Mouse (Mus musculus) liver, postnatal 0 days (tissue): ENCODE results near the gene Blvra. TPM values are rescaled to one million over a fixed set of nuclear protein-coding genes. Genes with fewer than 3 reads are reported as not detected.

Source experiments
- ATAC-seq: fragments of 200-750 bp; cut with Nextera tagmentation; 2 replicates; pipeline ENCODE4 v1.8.0; 2017; ENCODE audit warnings: mild to moderate bottlenecking, moderate library complexity
- DNase-seq: peaks from one replicate; pipeline ENCODE4 v3.0.0-alpha.2; 2016
- H3K27ac ChIP-seq: fragments of 300-500 bp; sonication (generic); 2 replicates; pipeline ENCODE4 v1.5.1; 2014; ENCODE audit warnings: antibody characterized with exemption, moderate library complexity, mild to moderate bottlenecking, low read depth
- H3K27me3 ChIP-seq: fragments of 300-500 bp; sonication (generic); 2 replicates; pipeline ENCODE4 v1.6.1; 2014; ENCODE audit warnings: low read length, control low read depth, mixed read lengths; ENCODE audit not compliant: insufficient read depth
- H3K36me3 ChIP-seq: fragments of 300-500 bp; sonication (generic); replicated peaks from 2 replicates; pipeline ENCODE4 v1.6.1; 2014; ENCODE audit warnings: mild to moderate bottlenecking, control low read depth, low read length, moderate library complexity, mixed read lengths; ENCODE audit not compliant: insufficient read depth
- H3K4me1 ChIP-seq: fragments of 300-500 bp; sonication (generic); 2 replicates; pipeline ENCODE4 v1.6.1; 2014; ENCODE audit warnings: antibody characterized with exemption, mild to moderate bottlenecking, control low read depth; ENCODE audit not compliant: insufficient read depth
- H3K4me2 ChIP-seq: fragments of 300-500 bp; sonication (generic); 2 replicates; pipeline ENCODE4 v1.6.1; 2014; ENCODE audit warnings: low read depth, mild to moderate bottlenecking, low read length, moderate library complexity, mixed read lengths
- H3K4me3 ChIP-seq: fragments of 300-500 bp; sonication (generic); 2 replicates; pipeline ENCODE4 v1.5.1; 2014; ENCODE audit warnings: low read depth, low read length
- H3K9ac ChIP-seq: fragments of 300-500 bp; sonication (generic); replicated peaks from 2 replicates; pipeline ENCODE4 v1.6.1; 2014; ENCODE audit warnings: mild to moderate bottlenecking, moderate library complexity
- H3K9me3 ChIP-seq: fragments of 300-500 bp; sonication (generic); 2 replicates; pipeline ENCODE4 v1.6.1; 2016; ENCODE audit warnings: mild to moderate bottlenecking, control low read depth, low read length, mixed read lengths
- CTCF ChIP-seq: sonication (generic); IDR thresholded peaks from 2 replicates; pipeline ENCODE4 v1.5.1; 2016; ENCODE audit warnings: antibody characterized with exemption, low read depth
- EP300 ChIP-seq: IDR thresholded peaks from 2 replicates; pipeline ENCODE4 v1.6.1; 2016; ENCODE audit warnings: antibody characterized with exemption, low read depth, mild to moderate bottlenecking
- WGBS: fragments of 180-500 bp; shearing (Covaris S2); extraction: QIAGEN DNeasy Blood & Tissue Kit; methylation state at CpG from one replicate; pipeline ENCODE4 v1.1.7; 2014; ENCODE audit not compliant: insufficient replicate concordance; 5-methylcytosine and 5-hydroxymethylcytosine counted together
- polyA plus RNA-seq: library from polyadenylated mRNA; unstranded; fragments of >200 nt; fragmentation: Nextera tagmentation; extraction: Ambion mirVana; gene quantifications from 2 replicates; pipeline ENCODE4 v1.2.1, GENCODE M21; 2015

Gene Blvra
- 41.8 and 41.9 TPM in 2 replicates for polyA plus RNA-seq

DNA sequence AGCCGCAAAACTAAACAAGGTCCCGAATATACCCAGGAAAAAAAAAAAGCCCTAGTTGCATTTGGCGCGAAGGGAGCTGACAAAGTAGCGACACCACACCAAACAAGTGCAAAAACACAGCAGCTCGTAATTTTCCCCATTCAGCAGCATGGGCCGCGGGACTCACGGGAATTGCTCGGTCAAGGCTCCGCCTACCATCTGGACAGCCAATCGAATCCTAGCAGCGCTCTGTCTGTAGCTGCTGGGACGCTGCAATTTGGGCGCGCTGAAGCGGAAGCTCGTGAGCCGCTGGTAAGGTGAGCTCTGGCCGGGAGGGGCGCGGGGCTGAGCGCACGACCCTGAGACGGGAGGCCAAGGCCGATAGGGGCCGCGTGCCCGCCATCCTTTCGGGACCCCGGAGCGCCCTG, at the start of gene Blvra:
TSS of gene Blvra (plus strand) at position 231 of the 407 bp plus-strand sequence.
- WGBS = under 1% methylated on average over 29 of the region's 32 CpGs
- Histone ChIP-seq H3K4me1 (peaks cover 8% of the 10 kb centered on the region; the same call in 1 of the 2 replicates), H3K27me3 (no peaks in the 10 kb centered on the region), H3K4me2 (peak within 1 kb of the TSS; percentile 79), H3K9me3 (no peaks in the 10 kb centered on the region), H3K4me3 (peak within 1 kb of the TSS; percentile 74), H3K9ac (peak within 1 kb of the TSS; percentile 79), H3K27ac (peak within 1 kb of the TSS; percentile 52), H3K36me3 (peaks cover 6% of the 10 kb centered on the region; the same call in 1 of the 2 replicates)
- no peak for TF ChIP-seq EP300
- 0 out of 2 replicates have a peak, but pooled peaks have one; percentile 8 for TF ChIP-seq CTCF
- DNase-seq (peak; percentile 90), ATAC-seq (peak; percentile 100)

DNA sequence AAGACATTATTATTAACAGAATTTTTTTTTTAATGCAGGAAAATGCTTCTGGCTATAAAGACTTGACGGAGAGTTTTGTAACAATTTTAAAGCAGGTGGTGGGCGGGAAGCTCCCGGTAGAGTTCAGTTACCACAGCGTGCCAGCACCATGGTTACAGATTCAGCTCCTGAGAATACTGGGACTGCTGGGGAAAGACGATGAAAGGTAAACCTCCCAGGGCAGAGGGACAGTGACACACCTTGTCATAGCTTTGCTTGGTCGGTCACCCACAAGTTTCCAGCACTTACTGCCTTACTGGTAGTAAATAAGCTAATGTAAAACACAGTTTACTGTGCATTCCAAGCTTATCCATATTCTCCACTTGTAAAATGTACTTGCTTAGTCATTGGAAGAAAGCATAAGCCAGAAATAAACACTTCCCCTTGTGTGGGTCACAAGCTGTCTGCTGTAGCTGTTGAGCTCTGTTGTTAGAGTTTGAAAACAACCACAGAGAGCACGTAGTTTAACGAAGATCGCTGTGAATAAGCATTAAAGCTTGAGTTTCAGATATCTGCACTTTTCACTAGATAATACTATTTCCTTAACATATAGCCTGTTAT, 35.4 kb upstream of the Blvra start:
- H3K9ac ChIP-seq = no peak overlapping the region
- DNase-seq = no peak
- H3K4me1 ChIP-seq = peaks cover 3% of the 10 kb centered on the region; the same call in 1 of the 2 replicates
- no peaks in the 10 kb centered on the region for H3K27me3 ChIP-seq
- ATAC-seq = no peak
- peaks cover 26% of the 10 kb centered on the region for H3K36me3 ChIP-seq
- H3K9me3 ChIP-seq = no peaks in the 10 kb centered on the region
- no peak overlapping the region for H3K27ac ChIP-seq
- no peak overlapping the region for H3K4me3 ChIP-seq
- H3K4me2 ChIP-seq = no peak overlapping the region
- WGBS = 86% methylated on average over 9 of the region's 9 CpGs
- TF ChIP-seq EP300 (no peak), CTCF (no peak)

DNA sequence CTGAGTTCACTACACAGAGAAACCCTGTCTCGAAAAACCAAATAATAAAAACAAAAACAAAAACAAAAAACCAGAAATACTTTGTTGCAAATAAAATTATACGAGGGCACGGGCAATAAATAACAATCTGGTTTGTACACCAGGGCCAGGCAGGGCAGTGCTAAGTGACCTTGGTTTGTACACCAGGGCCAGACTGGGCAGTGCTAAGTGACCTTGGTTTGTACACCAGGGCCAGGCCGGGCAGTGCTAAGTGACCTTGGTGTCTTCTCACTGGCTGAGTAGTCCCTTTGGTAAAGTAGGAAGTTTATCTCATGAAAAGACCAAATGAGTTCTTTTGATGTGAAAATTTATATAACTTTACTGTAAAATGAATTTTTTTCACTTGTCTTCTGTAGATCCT, 33.2 kb upstream of the Blvra start:
- Histone ChIP-seq H3K9me3 (no peaks in the 10 kb centered on the region), H3K36me3 (peaks cover 19% of the 10 kb centered on the region), H3K4me2 (no peak overlapping the region), H3K27me3 (no peaks in the 10 kb centered on the region), H3K9ac (no peak overlapping the region), H3K4me1 (no peaks in the 10 kb centered on the region), H3K27ac (no peak overlapping the region), H3K4me3 (no peak overlapping the region)
- 84% methylated on average over 4 of the region's 4 CpGs for WGBS
- TF ChIP-seq CTCF (no peak), EP300 (no peak)
- no peak for DNase-seq
- no peak for ATAC-seq

DNA sequence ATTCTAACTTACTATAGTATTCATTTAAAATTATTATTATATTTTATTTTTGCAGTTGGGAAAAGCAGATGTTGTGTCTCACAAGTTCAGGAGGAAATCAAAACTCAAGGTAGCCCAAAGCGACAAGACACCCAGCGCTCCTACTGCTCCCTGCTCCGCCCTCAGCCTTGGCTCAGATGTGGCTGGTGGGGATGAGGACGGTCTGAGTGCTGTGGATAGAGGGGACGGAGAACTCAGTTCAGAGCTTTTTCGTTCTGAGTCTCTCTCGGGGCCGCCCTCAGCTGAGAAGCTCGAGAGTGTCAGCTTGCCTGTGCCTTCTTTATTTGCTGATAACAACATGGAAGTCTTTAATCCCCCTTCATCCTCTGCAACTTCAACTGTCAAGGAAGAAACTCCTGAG, 9.0 kb upstream of the Blvra start:
- Histone ChIP-seq H3K4me1 (no peaks in the 10 kb centered on the region), H3K4me3 (no peak overlapping the region), H3K9me3 (no peaks in the 10 kb centered on the region), H3K9ac (no peak overlapping the region), H3K27me3 (no peaks in the 10 kb centered on the region), H3K36me3 (peaks cover 41% of the 10 kb centered on the region), H3K4me2 (no peak overlapping the region), H3K27ac (no peak overlapping the region)
- DNase-seq = no peak
- no peak for ATAC-seq
- WGBS = 91% methylated on average over 9 of the region's 9 CpGs
- TF ChIP-seq CTCF (no peak), EP300 (no peak)

DNA sequence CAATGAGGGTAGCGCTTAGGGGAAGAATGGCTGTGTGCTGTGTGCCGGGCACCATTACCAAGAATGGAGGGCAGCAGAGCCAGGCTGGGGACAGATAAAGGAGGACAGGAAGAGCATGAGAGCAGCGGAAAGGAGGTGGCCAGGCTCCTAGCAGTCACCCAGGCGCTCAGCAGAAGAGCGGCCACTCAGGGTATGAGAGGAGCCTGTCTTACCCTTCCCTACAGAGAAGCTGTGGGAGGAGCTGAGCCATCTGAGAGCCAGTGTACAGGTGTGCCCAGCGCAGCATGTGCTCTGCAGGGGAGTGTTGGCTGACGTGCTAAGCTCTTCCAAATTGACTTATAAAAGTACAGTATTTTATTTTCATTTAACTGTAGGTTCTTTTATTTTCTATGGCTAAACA, 1.7 kb upstream of the Blvra start:
- Histone ChIP-seq H3K27me3 (no peaks in the 10 kb centered on the region), H3K4me1 (peaks cover 8% of the 10 kb centered on the region; the same call in 1 of the 2 replicates), H3K4me3 (no peak overlapping the region), H3K27ac (no peak overlapping the region), H3K36me3 (peaks cover 6% of the 10 kb centered on the region; the same call in 1 of the 2 replicates), H3K9ac (no peak overlapping the region), H3K4me2 (no peak overlapping the region), H3K9me3 (no peaks in the 10 kb centered on the region)
- TF ChIP-seq CTCF (no peak), EP300 (no peak)
- ATAC-seq = no peak
- no peak for DNase-seq
- 76% methylated on average over 7 of the region's 7 CpGs for WGBS

DNA sequence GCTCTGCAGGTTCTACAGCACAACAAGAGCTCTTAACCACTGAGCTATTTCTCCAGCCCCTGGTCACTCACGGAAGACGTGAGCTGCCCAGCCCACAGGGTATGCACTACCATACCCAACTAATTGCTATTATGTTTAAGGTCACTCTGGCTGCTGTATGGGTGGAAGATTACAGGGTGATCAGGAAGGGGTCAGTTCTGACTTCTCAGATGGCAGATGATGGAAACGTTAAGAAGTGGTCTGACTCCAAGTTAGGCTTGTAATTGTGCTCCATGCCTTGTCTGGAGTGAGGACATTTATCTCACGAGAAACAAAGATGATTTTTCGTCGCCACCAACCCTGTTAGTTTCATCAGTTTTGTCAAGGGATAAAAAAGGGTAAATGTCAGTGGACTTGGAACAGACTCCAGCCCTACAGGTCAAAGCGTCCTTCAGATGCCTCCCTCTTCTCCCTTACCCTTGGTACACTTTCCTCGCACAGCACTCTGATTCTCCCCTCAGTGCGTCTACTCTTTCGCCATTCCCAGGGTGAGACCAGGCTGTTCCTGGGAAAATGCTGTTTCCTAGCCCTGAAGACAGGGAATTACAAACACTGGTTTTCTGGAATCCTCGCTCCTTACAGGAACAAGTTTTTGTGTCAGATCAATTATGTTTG, 557 bp upstream of the Blvra start:
- ATAC-seq = peak; percentile 24; the same call in 1 of the 2 replicates
- H3K27ac ChIP-seq = 0 out of 2 replicates have a peak overlapping the region, but pooled peaks have one; percentile 34
- peak overlapping the region; percentile 79 for H3K9ac ChIP-seq

More for the DNA sequence above, 557 bp upstream of the Blvra start:
- Histone ChIP-seq H3K36me3 (peaks cover 6% of the 10 kb centered on the region; the same call in 1 of the 2 replicates), H3K4me1 (peaks cover 8% of the 10 kb centered on the region; the same call in 1 of the 2 replicates), H3K4me2 (peak overlapping the region; percentile 79), H3K9me3 (no peaks in the 10 kb centered on the region), H3K27me3 (no peaks in the 10 kb centered on the region), H3K4me3 (peak overlapping the region; percentile 74)
- DNase-seq = no peak
- WGBS = 17% methylated on average over 11 of the region's 11 CpGs
- TF ChIP-seq EP300 (no peak), CTCF (no peak)
